Mouse (Mus musculus): ENCODE data around the gene Wrnip1.

GRCm38 (mm10) chr13:32803701-32804345 lies 2.0 kb downstream of the Wrnip1 start:
- TF ChIP-seq CTCF (conservative IDR thresholded peaks at IDR 0.05; ENCODE audit: low read length) (no peak), POU5F1 (IDR thresholded peaks at IDR 0.05; ENCODE audit: borderline replicate concordance, low read length) (no peak)

Data from E14TG2a.4 (cell line).